21 mouse cellular contexts compared by ENCODE assay signal in genomic region chr4:47177101-47177500, GRCm38 (mm10). TPM values are rescaled to one million over a fixed set of nuclear protein-coding genes. Genes with fewer than 3 reads are reported as not detected.
A peak's percentile ranks its signal among the peaks of the same experiment; 100 is the strongest.
DNase-seq lines count a peak whose midpoint lies in the region; ATAC-seq and TF ChIP-seq lines count a peak whose summit lies in the region.
"Had no signal": no experiment of that assay in that cellular context is flagged by ENCODE, and none has a peak within 500 bp of the region (broad histone marks: within the 10 kb centered on the region; RNA-seq: fewer than 3 reads in every experiment).

No protein-coding gene starts in this region.

- ATAC-seq in intestine, embryonic 15.5 days, result no peak
- ATAC-seq in intestine, postnatal 0 days, result no peak
- ATAC-seq in intestine, embryonic 16.5 days, result no peak
- ATAC-seq: forebrain, embryonic 15.5 days; hindbrain, embryonic 16.5 days; inflammation-experienced regulatory T-cells, adult 6 months had no signal

- H3K9ac ChIP-seq in intestine, embryonic 15.5 days, result no peak overlapping the region
- H3K9ac ChIP-seq in intestine, postnatal 0 days (ENCODE audit: low read depth, low read length), result no peak overlapping the region
- H3K9ac ChIP-seq in intestine, embryonic 16.5 days (ENCODE audit: low read depth, low read length), result peak overlapping the region; percentile 36; the same call in 1 of the 2 replicates
- H3K9ac ChIP-seq: embryonic facial prominence, embryonic 12.5 days; forebrain, embryonic 15.5 days; heart, embryonic 13.5 days; hindbrain, embryonic 12.5 days had no signal

- WGBS in intestine, embryonic 15.5 days, result 74% methylated on average over 8 of the region's 8 CpGs
- 81% methylated on average over 8 of the region's 8 CpGs for WGBS in intestine, postnatal 0 days
- 78% methylated on average over 8 of the region's 8 CpGs for WGBS in intestine, embryonic 16.5 days

- no peaks in the 10 kb centered on the region for H3K9me3 ChIP-seq in intestine, embryonic 15.5 days
- no peaks in the 10 kb centered on the region for H3K9me3 ChIP-seq in intestine, postnatal 0 days (ENCODE audit: control insufficient read depth)
- H3K9me3 ChIP-seq in intestine, embryonic 16.5 days (ENCODE audit: control insufficient read depth, low read length), result no peaks in the 10 kb centered on the region
- H3K9me3 ChIP-seq: embryonic facial prominence, embryonic 12.5 days; forebrain, embryonic 15.5 days; heart, embryonic 13.5 days; hindbrain, embryonic 12.5 days had no signal

- H3K4me2 ChIP-seq in intestine, embryonic 15.5 days (replicated peaks), result no peak overlapping the region
- H3K4me2 ChIP-seq in intestine, postnatal 0 days (replicated peaks; ENCODE audit: low read depth), result no peak overlapping the region
- no peak overlapping the region for H3K4me2 ChIP-seq in intestine, embryonic 16.5 days (ENCODE audit: low read depth, low read length)
- H3K4me2 ChIP-seq: embryonic facial prominence, embryonic 12.5 days; forebrain, embryonic 15.5 days; heart, embryonic 13.5 days; hindbrain, embryonic 12.5 days had no signal

- peak overlapping the region; percentile 65 for H3K27ac ChIP-seq in gastrocnemius, adult 2 months
- H3K27ac ChIP-seq in intestine, embryonic 15.5 days, result 0 out of 2 replicates have a peak overlapping the region, but pooled peaks have one; percentile 83
- H3K27ac ChIP-seq in intestine, postnatal 0 days (ENCODE audit: low read depth, low read length), result no peak overlapping the region
- no peak overlapping the region for H3K27ac ChIP-seq in intestine, embryonic 16.5 days (ENCODE audit: low read length)
- H3K27ac ChIP-seq: embryonic facial prominence, embryonic 12.5 days; forebrain, embryonic 15.5 days; heart, embryonic 13.5 days; hindbrain, embryonic 12.5 days had no signal

- no peak overlapping the region for H3K4me3 ChIP-seq in gastrocnemius, adult 2 months
- no peak overlapping the region for H3K4me3 ChIP-seq in intestine, embryonic 15.5 days (replicated peaks)
- no peak overlapping the region for H3K4me3 ChIP-seq in intestine, postnatal 0 days (ENCODE audit: low read depth, low read length)
- no peak overlapping the region for H3K4me3 ChIP-seq in intestine, embryonic 16.5 days (ENCODE audit: low read length)
- H3K4me3 ChIP-seq: embryonic facial prominence, embryonic 12.5 days; forebrain, embryonic 15.5 days; heart, embryonic 13.5 days; hindbrain, embryonic 12.5 days had no signal

- no peaks in the 10 kb centered on the region for H3K36me3 ChIP-seq in intestine, embryonic 15.5 days
- H3K36me3 ChIP-seq in intestine, postnatal 0 days (ENCODE audit: control insufficient read depth, insufficient read depth), result no peaks in the 10 kb centered on the region
- no peaks in the 10 kb centered on the region for H3K36me3 ChIP-seq in intestine, embryonic 16.5 days (ENCODE audit: control insufficient read depth, insufficient read depth, low read length)
- H3K36me3 ChIP-seq: embryonic facial prominence, embryonic 12.5 days; forebrain, embryonic 15.5 days; heart, embryonic 13.5 days; hindbrain, embryonic 12.5 days had no signal

- no peaks in the 10 kb centered on the region for H3K27me3 ChIP-seq in intestine, embryonic 15.5 days (replicated peaks)
- H3K27me3 ChIP-seq in intestine, postnatal 0 days (replicated peaks; ENCODE audit: control insufficient read depth, insufficient read depth, low read length), result no peaks in the 10 kb centered on the region
- no peaks in the 10 kb centered on the region for H3K27me3 ChIP-seq in intestine, embryonic 16.5 days (replicated peaks; ENCODE audit: control insufficient read depth, insufficient read depth, low read length)
- H3K27me3 ChIP-seq: embryonic facial prominence, embryonic 12.5 days; forebrain, embryonic 15.5 days; heart, embryonic 13.5 days; hindbrain, embryonic 12.5 days had no signal

- 0 out of 2 replicates have a peak, but pooled peaks cover 5% of the 10 kb centered on the region for H3K4me1 ChIP-seq in intestine, embryonic 15.5 days (replicated peaks)
- no peaks in the 10 kb centered on the region for H3K4me1 ChIP-seq in intestine, postnatal 0 days (replicated peaks; ENCODE audit: control insufficient read depth, insufficient read depth, low read length)
- peaks cover 23% of the 10 kb centered on the region for H3K4me1 ChIP-seq in intestine, embryonic 16.5 days (ENCODE audit: control insufficient read depth, insufficient read depth, low read length)
- H3K4me1 ChIP-seq: embryonic facial prominence, embryonic 12.5 days; forebrain, embryonic 15.5 days had no signal

- no peak for DNase-seq in gastrocnemius, adult 2 months
- DNase-seq in gastrocnemius, postnatal 36 days, result no peak
- peak; percentile 74 for DNase-seq in Muller cell, postnatal 12 days (ENCODE audit: inconsistent ontology term)
- DNase-seq in kidney, postnatal 14 days, result no peak
- DNase-seq: adrenal gland, postnatal 10 days; cerebellum, adult 11-12 months; cerebellum, adult 9-10 months; cerebellum, postnatal 25 days; gastrocnemius, postnatal 14 days; heart, postnatal 36 days; kidney, adult 2 months had no signal

- TF ChIP-seq CTCF in gastrocnemius, adult 2 months (IDR thresholded peaks at IDR 0.05), result no peak
- no peak for TF ChIP-seq CTCF in intestine, postnatal 0 days (IDR thresholded peaks at IDR 0.05; ENCODE audit: low read depth)

- intact Hi-C loops in gastrocnemius, adult 2 months (cut with DNase I), result no loop called here
- intact Hi-C loops in gastrocnemius, postnatal 36 days (cut with DNase I), result no loop called here

RNA-seq across cellular contexts. Expression of gene Col15a1, which starts 30.9 kb away (rescaled TPM):
- total RNA-seq in gastrocnemius, adult 2 months (2021), result 10 to 100 TPM; 19.5 to 37.8 TPM
- 10 to 100 TPM; 44.6 to 76.0 TPM for total RNA-seq in gastrocnemius, postnatal 36 days (2021)
- polyA plus RNA-seq in intestine, embryonic 15.5 days (2015; fragmentation: Nextera tagmentation; extraction: Ambion mirVana), result 15.5 and 16.0 TPM in 2 replicates
- 13.0 and 13.1 TPM in 2 replicates for polyA plus RNA-seq in intestine, postnatal 0 days (2015; fragmentation: Nextera tagmentation; extraction: Ambion mirVana)
- polyA plus RNA-seq in intestine, embryonic 16.5 days (2015; fragmentation: Nextera tagmentation; extraction: Ambion mirVana), result 12.7 and 15.1 TPM in 2 replicates
- total RNA-seq: granulocyte monocyte progenitor cell, adult 5-6 weeks had no signal

Comparison
In these comparisons a context has a peak if more than half of its experiments do, and no peak if none do; other contexts are left out.
1. H3K27ac ChIP-seq: peak in gastrocnemius, adult 2 months (single experiment) and intestine, embryonic 15.5 days (single experiment); none in intestine, postnatal 0 days (single experiment) and intestine, embryonic 16.5 days (single experiment).